Mouse (Mus musculus): ENCODE measurements at regions not wholly inside any gene's neighbourhood (a gene's known extent, or its start where the extent isn't known, plus 50 kb on each side); places are given as distances from the start of the nearest gene placed in this dataset.

GRCm38 (mm10) chr10:39240178-39240791 is 76.7 kb upstream of the Ccn6 start:
- Histone ChIP-seq H3K9ac (no peak overlapping the region; the same call in 1 of the 2 replicates), H3K27ac (ENCODE audit: low read depth) (no peak overlapping the region), H3K4me1 (ENCODE audit: insufficient read depth) (peaks cover 4% of the 10 kb centered on the region), H3K4me2 (peak overlapping the region; percentile 45), H3K36me3 (ENCODE audit: insufficient read depth) (no peaks in the 10 kb centered on the region), H3K9me3 (ENCODE audit: low read depth, low read length) (no peaks in the 10 kb centered on the region), H3K4me3 (ENCODE audit: low read depth, low read length) (no peak overlapping the region), H3K27me3 (ENCODE audit: insufficient read depth, low read length) (no peaks in the 10 kb centered on the region)
- ATAC-seq (ENCODE audit: insufficient read depth): peak; percentile 29; the same call in 1 of the 2 replicates
- no peak for DNase-seq
- WGBS: 43% methylated on average over 11 of the region's 11 CpGs
- no peak for TF ChIP-seq CTCF (IDR thresholded peaks at IDR 0.05; ENCODE audit: low read depth)

DNA sequence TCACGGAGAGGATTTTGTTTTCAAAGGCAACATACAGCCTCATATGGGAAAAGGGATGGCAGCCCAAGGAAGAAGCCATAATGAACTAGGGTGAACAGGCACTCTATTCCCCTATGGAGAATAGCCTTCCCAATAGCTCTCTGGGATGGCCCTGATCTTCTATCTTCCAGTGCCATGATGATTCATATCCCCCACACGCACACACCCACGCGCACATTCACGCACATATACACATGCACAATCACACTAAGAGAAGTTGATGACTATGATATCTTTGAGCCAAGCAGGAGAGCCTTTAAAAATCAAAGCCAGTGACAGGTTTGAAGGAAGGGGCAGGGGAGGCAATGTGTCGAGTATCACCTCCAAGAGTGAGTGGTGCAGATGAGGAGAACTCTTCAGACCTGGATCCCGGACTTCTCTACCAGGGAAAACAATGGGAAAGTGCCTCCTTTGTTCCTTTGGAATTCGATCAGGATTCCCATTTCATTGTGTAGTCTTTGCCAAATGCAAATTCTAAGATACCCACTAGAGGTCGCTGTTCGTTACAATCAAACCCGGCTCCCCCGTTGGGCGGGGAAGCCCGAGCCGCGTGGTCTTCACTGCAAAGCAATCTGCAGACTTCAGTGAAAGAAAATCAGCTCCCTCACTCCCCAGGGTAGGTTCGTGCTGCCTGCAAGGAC is 76.0 kb upstream of the Ccn6 start:
- H3K9ac ChIP-seq: no peak overlapping the region

GRCm38 (mm10) chr10:39238596-39238995 is 75.0 kb upstream of the Ccn6 start:
- H3K9me3 ChIP-seq (ENCODE audit: low read depth, low read length): no peaks in the 10 kb centered on the region

More for the DNA sequence above, 76.0 kb upstream of the Ccn6 start:
- DNase-seq: peak; percentile 96
- Histone ChIP-seq H3K27ac (ENCODE audit: low read depth) (no peak overlapping the region), H3K27me3 (ENCODE audit: insufficient read depth, low read length) (no peaks in the 10 kb centered on the region), H3K9me3 (ENCODE audit: low read depth, low read length) (no peaks in the 10 kb centered on the region), H3K4me2 (peak overlapping the region; percentile 45), H3K36me3 (ENCODE audit: insufficient read depth) (no peaks in the 10 kb centered on the region), H3K4me1 (ENCODE audit: insufficient read depth) (peaks cover 4% of the 10 kb centered on the region), H3K4me3 (ENCODE audit: low read depth, low read length) (no peak overlapping the region)
- TF ChIP-seq CTCF (IDR thresholded peaks at IDR 0.05; ENCODE audit: low read depth): peak; percentile 82
- 16% methylated on average over 17 of the region's 17 CpGs for WGBS
- ATAC-seq (ENCODE audit: insufficient read depth): peak; percentile 82

DNA sequence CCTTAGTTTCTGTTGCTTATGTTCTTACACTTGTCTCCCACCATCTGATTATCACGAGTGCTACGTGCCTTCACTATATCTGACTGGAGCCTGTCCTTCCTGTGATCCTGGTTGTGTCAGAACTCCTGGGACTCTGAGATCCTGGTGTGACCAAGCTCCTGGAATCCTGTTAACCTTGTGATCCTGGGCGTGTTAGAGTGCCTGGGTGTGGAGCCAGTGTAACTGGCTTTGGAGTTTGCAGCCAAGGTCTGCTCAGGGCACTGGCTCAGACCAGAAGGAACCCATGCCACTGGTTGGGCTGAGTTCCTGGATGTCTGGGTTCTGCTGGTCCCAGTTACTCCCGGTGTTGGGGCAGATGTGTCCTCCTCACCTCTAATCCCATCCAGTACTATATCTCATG is 74.0 kb upstream of the Ccn6 start:
- Histone ChIP-seq H3K27ac (ENCODE audit: low read depth) (no peak overlapping the region), H3K4me2 (no peak overlapping the region), H3K4me3 (ENCODE audit: low read depth, low read length) (no peak overlapping the region), H3K9me3 (ENCODE audit: low read depth, low read length) (no peaks in the 10 kb centered on the region), H3K9ac (no peak overlapping the region), H3K4me1 (ENCODE audit: insufficient read depth) (peaks cover 4% of the 10 kb centered on the region), H3K36me3 (ENCODE audit: insufficient read depth) (no peaks in the 10 kb centered on the region), H3K27me3 (ENCODE audit: insufficient read depth, low read length) (no peaks in the 10 kb centered on the region)
- WGBS: 75% methylated on average over 4 of the region's 4 CpGs
- TF ChIP-seq CTCF (IDR thresholded peaks at IDR 0.05; ENCODE audit: low read depth): no peak
- no peak for ATAC-seq (ENCODE audit: insufficient read depth)
- no peak for DNase-seq

More at GRCm38 (mm10) chr10:39238596-39238995, 75.0 kb upstream of the Ccn6 start:
- Histone ChIP-seq H3K27me3 (ENCODE audit: insufficient read depth, low read length) (no peaks in the 10 kb centered on the region), H3K9ac (no peak overlapping the region), H3K27ac (ENCODE audit: low read depth) (no peak overlapping the region), H3K36me3 (ENCODE audit: insufficient read depth) (no peaks in the 10 kb centered on the region), H3K4me2 (no peak overlapping the region), H3K4me3 (ENCODE audit: low read depth, low read length) (no peak overlapping the region), H3K4me1 (ENCODE audit: insufficient read depth) (peaks cover 4% of the 10 kb centered on the region)
- WGBS: 30% methylated on average over 10 of the region's 10 CpGs
- DNase-seq: peak; percentile 61
- no peak for ATAC-seq (ENCODE audit: insufficient read depth)
- no peak for TF ChIP-seq CTCF (IDR thresholded peaks at IDR 0.05; ENCODE audit: low read depth)

DNA sequence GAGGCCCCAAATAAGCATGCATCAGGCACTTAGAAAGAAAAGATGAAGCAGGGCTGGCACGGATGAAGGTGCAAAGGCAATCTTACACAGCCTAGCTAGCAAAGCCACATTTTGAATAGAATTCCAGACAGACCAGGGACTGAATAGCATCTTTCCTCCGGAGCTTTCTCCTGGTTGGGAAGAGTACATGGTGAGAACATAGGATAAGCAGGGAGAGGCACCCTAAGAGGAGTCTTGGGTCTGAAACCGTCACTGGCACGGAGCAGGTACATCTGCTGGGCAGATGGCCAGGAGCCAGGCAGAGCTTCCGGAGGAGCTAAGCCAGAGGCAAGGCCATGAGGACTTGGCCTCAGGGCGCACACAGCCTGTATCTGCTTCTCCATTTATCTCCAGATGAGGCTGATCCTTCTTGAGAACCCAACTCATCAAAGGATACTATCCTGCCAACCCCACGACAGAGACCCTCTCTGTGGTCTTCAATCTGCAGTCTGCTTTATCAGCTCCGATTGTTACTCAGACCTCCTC is 70.4 kb upstream of the Ccn6 start:
- WGBS: 78% methylated on average over 8 of the region's 8 CpGs
- Histone ChIP-seq H3K9ac (no peak overlapping the region), H3K27me3 (ENCODE audit: insufficient read depth, low read length) (no peaks in the 10 kb centered on the region), H3K4me3 (ENCODE audit: low read depth, low read length) (no peak overlapping the region), H3K27ac (ENCODE audit: low read depth) (no peak overlapping the region), H3K36me3 (ENCODE audit: insufficient read depth) (no peaks in the 10 kb centered on the region), H3K4me2 (no peak overlapping the region), H3K9me3 (ENCODE audit: low read depth, low read length) (no peaks in the 10 kb centered on the region), H3K4me1 (ENCODE audit: insufficient read depth) (no peaks in the 10 kb centered on the region; the same call in 1 of the 2 replicates)
- DNase-seq (no peak), ATAC-seq (ENCODE audit: insufficient read depth) (no peak)
- TF ChIP-seq CTCF (IDR thresholded peaks at IDR 0.05; ENCODE audit: low read depth): no peak

DNA sequence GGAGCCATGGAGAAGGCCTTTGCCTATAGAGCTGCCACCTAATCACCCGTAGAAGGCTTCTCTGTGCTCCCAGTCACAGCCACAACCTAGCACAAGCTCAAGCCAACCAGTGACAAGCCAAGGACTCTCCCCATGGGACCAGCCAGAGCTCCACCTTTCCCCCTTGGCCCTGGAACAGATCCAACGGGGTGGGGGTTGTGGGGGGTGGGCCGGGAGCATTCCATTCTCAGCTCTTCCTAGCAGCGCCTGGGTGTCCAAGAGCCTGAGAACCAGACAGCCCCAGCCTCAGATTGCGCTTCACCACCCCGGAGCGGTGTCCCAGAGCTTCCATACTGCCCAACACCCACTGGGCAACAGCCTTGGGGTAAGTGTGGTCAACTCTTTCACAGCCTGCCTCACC is 69.6 kb upstream of the Ccn6 start:
- no peak for TF ChIP-seq CTCF (IDR thresholded peaks at IDR 0.05; ENCODE audit: low read depth)
- H3K4me3 ChIP-seq (ENCODE audit: low read depth, low read length): no peak overlapping the region
- no peaks in the 10 kb centered on the region for H3K9me3 ChIP-seq (ENCODE audit: low read depth, low read length)
- no peak overlapping the region for H3K9ac ChIP-seq
- no peak overlapping the region for H3K27ac ChIP-seq (ENCODE audit: low read depth)
- H3K4me1 ChIP-seq (ENCODE audit: insufficient read depth): no peaks in the 10 kb centered on the region
- no peaks in the 10 kb centered on the region for H3K27me3 ChIP-seq (ENCODE audit: insufficient read depth, low read length)
- H3K4me2 ChIP-seq: no peak overlapping the region
- ATAC-seq (ENCODE audit: insufficient read depth): no peak
- no peak for DNase-seq
- H3K36me3 ChIP-seq (ENCODE audit: insufficient read depth): no peaks in the 10 kb centered on the region
- 74% methylated on average over 7 of the region's 7 CpGs for WGBS

DNA sequence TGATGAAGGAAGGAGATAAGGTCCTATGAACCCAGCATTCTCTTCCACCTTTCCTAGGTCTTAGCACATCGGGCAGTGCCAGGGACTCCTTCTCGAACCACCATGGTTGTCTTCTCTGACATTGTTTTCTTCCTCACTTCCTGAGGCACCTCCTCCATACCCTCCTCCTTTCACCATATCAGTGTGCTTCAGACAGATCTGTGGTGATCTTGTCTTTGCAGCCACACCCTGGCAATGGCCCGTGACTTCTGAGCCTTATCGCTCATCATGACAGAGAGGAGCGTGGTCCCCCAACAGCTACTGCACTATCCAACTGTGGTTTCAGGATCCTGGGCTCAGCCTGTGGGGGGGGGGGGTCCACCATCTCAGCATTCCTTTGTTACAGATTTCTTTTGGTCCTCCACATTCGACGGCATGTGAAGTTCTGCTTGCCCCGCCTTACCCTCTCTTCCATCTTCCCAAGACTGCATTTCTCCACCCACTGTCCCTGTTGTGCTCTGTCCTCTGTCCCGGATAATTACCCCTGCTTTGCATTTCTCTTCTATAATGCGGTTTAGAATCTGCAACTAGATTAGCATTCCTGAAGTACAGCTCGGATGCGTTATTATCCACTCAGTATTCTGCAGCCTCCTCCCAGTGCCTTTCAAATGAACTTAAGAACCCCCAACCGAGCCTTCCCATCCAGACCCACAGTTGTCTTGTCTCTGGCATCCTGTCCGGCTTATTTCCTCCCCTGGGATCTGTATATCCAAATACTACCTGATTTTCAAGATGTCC is 67.2 kb upstream of the Ccn6 start:
- Histone ChIP-seq H3K4me3 (ENCODE audit: low read depth, low read length) (no peak overlapping the region), H3K4me1 (ENCODE audit: insufficient read depth) (peaks cover 11% of the 10 kb centered on the region; the same call in 1 of the 2 replicates), H3K36me3 (ENCODE audit: insufficient read depth) (no peaks in the 10 kb centered on the region), H3K27me3 (ENCODE audit: insufficient read depth, low read length) (no peaks in the 10 kb centered on the region), H3K4me2 (no peak overlapping the region), H3K9ac (no peak overlapping the region), H3K9me3 (ENCODE audit: low read depth, low read length) (no peaks in the 10 kb centered on the region), H3K27ac (ENCODE audit: low read depth) (no peak overlapping the region)
- WGBS: 70% methylated on average over 14 of the region's 14 CpGs
- no peak for TF ChIP-seq CTCF (IDR thresholded peaks at IDR 0.05; ENCODE audit: low read depth)
- DNase-seq (no peak), ATAC-seq (ENCODE audit: insufficient read depth) (no peak)
